Mouse (Mus musculus): ENCODE measurements at regions not wholly inside any gene's neighbourhood (a gene's known extent, or its start where the extent isn't known, plus 50 kb on each side); places are given as distances from the start of the nearest gene placed in this dataset.

DNA sequence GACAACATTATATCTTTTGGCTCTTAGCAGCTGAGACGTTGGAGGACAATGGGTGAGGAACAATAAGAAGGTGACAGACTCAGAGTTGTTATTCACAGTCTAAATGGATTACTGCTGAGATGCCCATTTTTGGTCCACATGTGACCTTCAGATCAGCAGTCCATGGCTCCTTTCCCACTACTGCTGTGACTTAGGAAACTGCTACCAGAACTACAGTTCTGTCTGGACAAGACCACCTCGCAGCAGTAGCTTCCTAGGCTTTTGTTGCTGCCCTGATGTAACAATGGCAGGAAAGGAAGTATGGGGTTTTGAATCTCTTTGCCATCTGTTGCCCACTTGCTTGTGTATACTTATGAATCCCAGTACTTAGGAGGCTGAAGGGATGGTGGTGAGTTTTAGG, 135.6 kb upstream of the Pls3 start:
- DNase-seq (ENCODE audit: low spot score in 2 of 2), result peak in 1 of 2 experiments; percentile 19

DNA sequence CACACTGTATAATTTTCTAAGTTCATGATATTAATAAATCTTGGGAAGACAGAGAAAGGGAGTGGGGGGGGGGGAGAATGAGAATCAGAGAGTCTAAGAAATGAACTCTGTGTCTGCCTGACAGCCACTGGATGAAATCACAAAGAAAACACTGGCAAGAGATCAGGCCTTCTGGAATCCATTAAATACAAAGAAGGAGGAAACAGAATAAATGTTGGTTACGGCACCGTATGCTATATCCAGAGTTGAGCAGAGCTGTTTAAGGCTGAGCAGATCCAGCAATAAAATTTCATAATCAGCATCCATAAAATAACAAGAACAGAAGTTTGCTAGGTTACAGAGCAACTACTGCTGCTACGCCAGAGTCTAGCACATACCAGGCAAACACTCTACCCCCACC, 103.6 kb upstream of the Pls3 start:
- no peak for DNase-seq (ENCODE audit: low spot score in 2 of 2)

DNA sequence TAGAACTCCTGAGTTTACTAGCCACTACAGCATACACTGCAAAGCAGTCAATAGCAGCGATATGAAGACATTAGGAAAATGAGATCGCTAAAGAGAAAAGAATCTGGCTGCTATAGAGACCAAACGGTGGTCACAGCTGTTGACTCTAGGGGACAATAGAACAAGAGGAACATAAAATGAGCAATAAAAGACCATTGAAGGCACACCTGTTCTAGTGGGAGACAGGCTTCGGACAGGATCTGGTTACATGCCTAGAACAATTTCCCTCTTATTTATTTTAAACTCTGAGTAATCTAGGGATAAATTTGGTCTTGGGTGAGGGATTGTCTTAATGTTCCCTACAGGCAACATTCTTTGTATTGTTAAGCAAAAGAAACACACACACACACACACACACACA, 99.7 kb upstream of the Pls3 start:
- DNase-seq (ENCODE audit: low spot score in 2 of 2), result no peak

DNA sequence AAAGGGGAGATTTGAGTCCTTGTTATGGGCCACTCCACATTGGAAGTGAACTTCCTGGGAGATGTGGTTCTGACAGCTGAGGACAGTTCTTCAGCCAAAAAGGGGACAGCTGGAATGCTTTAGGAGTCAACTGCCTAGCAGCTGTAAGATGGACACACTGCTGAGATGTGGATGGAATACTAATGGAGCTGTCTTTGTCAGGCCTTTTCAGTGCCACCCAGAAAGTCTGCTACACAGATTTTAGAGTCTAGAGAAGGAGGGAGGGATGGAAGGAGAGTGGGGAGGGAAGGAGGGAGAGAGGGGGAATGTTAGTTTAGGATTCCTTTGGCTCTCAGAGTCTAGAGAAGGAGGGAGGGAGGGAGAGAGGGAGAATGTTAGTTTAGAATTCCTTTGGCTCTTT, 74.7 kb upstream of the Pls3 start:
- DNase-seq (ENCODE audit: low spot score in 2 of 2), result no peak

DNA sequence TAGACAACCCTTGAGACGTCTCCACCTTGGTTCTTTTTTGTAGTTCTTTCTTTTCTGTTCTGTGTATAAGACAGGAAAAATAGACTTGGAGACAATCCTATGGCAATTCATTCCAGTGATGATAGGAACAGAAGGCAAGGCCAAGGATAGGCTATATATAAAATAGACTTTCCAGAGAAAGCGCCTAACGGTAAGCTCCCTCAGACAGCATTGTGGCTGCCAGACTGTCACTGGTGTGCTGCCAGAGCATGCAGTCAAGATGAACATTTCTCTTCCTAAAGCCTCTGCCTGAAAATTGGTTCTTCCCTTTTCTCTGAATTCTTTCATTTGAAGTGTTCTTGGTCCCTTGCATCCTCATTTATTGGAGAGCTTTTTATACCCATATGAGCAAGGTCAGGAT, 53.9 kb upstream of the Pls3 start:
- no peak for DNase-seq (ENCODE audit: low spot score in 2 of 2)

All from heart, adult 9 months (tissue).